Mouse (Mus musculus): Measurements from ENCODE around the gene Zbtb38. TPM values are rescaled to one million over a fixed set of nuclear protein-coding genes. Genes with fewer than 3 reads are reported as not detected.
A peak's percentile ranks its signal among the peaks of the same experiment; 100 is the strongest.

Zbtb38 gene
- polyA plus RNA-seq, 1 experiment from 2014 or later, result 34.2 TPM

GRCm38 (mm10) chr9:96699276-96700035 is 53.2 kb downstream of the Zbtb38 start:
- H3K9me3 ChIP-seq (ENCODE audit: control insufficient read depth, low read length), result peaks cover 9% of the 10 kb centered on the region
- H3K27me3 ChIP-seq (ENCODE audit: control insufficient read depth, insufficient read depth, low read length), result no peaks in the 10 kb centered on the region
- H3K27ac ChIP-seq (replicated peaks in 1 of 2; ENCODE audit: control insufficient read depth in 1 of 2, insufficient read depth in 1 of 2, low read depth in 2 of 2, low read length in 2 of 2), result no peak overlapping the region
- H3K4me2 ChIP-seq (ENCODE audit: low read length), result no peak overlapping the region
- peaks cover 24 to 34% of the 10 kb centered on the region in 2 experiments for H3K4me1 ChIP-seq (ENCODE audit: control insufficient read depth in 2 of 2, insufficient read depth in 2 of 2, low read length in 2 of 2)
- no peak overlapping the region for H3K4me3 ChIP-seq (ENCODE audit: control insufficient read depth in 1 of 2, insufficient read depth in 1 of 2, low read depth in 1 of 2, low read length in 2 of 2)
- ATAC-seq (ENCODE audit: insufficient number of reproducible peaks, insufficient read depth, low FRiP score, low read depth), result no peak
- peaks cover 44% of the 10 kb centered on the region for H3K36me3 ChIP-seq (ENCODE audit: control insufficient read depth, insufficient read depth, low read length)
- H3K9ac ChIP-seq (ENCODE audit: low read length), result no peak overlapping the region
- WGBS, result 94% methylated on average over 6 of the region's 6 CpGs

DNA sequence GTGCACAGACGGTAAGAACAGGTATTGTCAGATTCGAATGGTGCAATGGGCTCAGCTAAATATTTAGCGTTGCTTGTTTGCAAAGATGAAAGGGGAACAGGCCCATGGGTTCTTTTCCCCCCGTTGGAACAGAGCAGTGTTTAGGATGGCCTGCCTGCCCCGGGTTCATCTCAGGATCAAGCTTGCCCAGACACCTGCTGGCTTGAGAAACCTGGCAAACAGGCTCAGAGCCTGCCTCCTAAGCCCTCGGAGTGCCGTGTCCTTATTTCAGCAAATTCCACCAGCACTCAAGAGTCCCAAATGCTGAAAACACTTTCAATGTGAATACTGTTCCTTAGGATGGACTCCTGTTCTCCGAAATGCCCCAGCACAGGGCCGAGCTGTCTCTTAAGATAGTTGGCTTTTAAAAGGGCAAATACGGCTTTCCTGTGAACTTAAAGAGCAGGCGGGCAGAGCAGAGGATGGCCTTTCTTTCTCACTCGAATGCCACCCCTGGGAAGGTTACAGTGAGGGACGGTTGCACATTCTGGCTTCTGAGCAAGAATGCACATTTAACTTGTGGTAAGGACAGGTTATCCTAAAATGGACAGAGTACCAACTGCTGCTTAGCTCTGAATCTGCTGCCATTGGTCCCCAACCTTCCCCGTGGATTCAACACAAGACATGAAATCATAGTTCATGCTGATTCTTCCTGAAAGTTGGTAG is 55.7 kb downstream of the Zbtb38 start:
- Histone ChIP-seq H3K9me3 (ENCODE audit: control insufficient read depth, low read length) (peaks cover 9% of the 10 kb centered on the region), H3K4me2 (ENCODE audit: low read length) (no peak overlapping the region), H3K36me3 (ENCODE audit: control insufficient read depth, insufficient read depth, low read length) (peaks cover 41% of the 10 kb centered on the region), H3K9ac (ENCODE audit: low read length) (peak overlapping the region; percentile 68), H3K4me1 (ENCODE audit: control insufficient read depth in 2 of 2, insufficient read depth in 2 of 2, low read length in 2 of 2) (peaks cover 24 to 35% of the 10 kb centered on the region in 2 experiments), H3K27me3 (ENCODE audit: control insufficient read depth, insufficient read depth, low read length) (no peaks in the 10 kb centered on the region), H3K27ac (replicated peaks in 1 of 2; ENCODE audit: control insufficient read depth in 1 of 2, insufficient read depth in 1 of 2, low read depth in 2 of 2, low read length in 2 of 2) (peak overlapping the region; percentile 88 to 91), H3K4me3 (ENCODE audit: control insufficient read depth in 1 of 2, insufficient read depth in 1 of 2, low read depth in 1 of 2, low read length in 2 of 2) (no peak overlapping the region)
- WGBS, result 79% methylated on average over 14 of the region's 14 CpGs
- ATAC-seq (ENCODE audit: insufficient number of reproducible peaks, insufficient read depth, low FRiP score, low read depth), result no peak

DNA sequence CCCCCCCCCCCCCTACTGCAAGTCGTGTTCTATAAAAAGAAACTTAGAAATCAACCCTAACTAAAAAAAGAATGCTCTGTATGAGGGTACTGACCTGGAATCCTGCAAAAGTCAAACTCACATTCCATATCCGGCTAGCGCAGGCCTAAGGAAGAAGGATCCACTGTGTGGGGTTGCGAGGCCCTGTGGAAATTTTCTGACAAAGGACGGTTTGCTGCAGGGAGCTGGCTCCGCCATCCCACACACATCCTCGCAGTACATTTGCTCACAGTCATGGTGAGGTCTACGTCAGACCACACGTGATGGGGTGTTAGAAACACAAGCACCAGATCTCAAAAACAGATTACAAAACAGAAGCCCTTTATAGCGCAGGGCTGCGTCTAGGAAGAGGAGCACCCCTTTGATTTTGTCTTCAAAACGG is 56.5 kb downstream of the Zbtb38 start:
- peak overlapping the region; percentile 68 for H3K9ac ChIP-seq (ENCODE audit: low read length)
- ATAC-seq (ENCODE audit: insufficient number of reproducible peaks, insufficient read depth, low FRiP score, low read depth), result peak; percentile 71

GRCm38 (mm10) chr9:96690461-96690863 is 62.2 kb downstream of the Zbtb38 start:
- 69% methylated on average over 4 of the region's 4 CpGs for WGBS
- Histone ChIP-seq H3K36me3 (ENCODE audit: control insufficient read depth, insufficient read depth, low read length) (peaks cover 43% of the 10 kb centered on the region), H3K4me3 (ENCODE audit: control insufficient read depth in 1 of 2, insufficient read depth in 1 of 2, low read depth in 1 of 2, low read length in 2 of 2) (no peak overlapping the region), H3K27ac (replicated peaks in 1 of 2; ENCODE audit: control insufficient read depth in 1 of 2, insufficient read depth in 1 of 2, low read depth in 2 of 2, low read length in 2 of 2) (no peak overlapping the region), H3K9me3 (ENCODE audit: control insufficient read depth, low read length) (no peaks in the 10 kb centered on the region), H3K27me3 (ENCODE audit: control insufficient read depth, insufficient read depth, low read length) (no peaks in the 10 kb centered on the region), H3K4me1 (ENCODE audit: control insufficient read depth in 2 of 2, insufficient read depth in 2 of 2, low read length in 2 of 2) (peaks cover 9 to 23% of the 10 kb centered on the region in 2 experiments; a peak in 3 of 4 replicates), H3K9ac (ENCODE audit: low read length) (no peak overlapping the region), H3K4me2 (ENCODE audit: low read length) (no peak overlapping the region)
- ATAC-seq (ENCODE audit: insufficient number of reproducible peaks, insufficient read depth, low FRiP score, low read depth), result no peak

More for the DNA sequence above, 56.5 kb downstream of the Zbtb38 start:
- Histone ChIP-seq H3K4me3 (ENCODE audit: control insufficient read depth in 1 of 2, insufficient read depth in 1 of 2, low read depth in 1 of 2, low read length in 2 of 2) (no peak overlapping the region), H3K4me2 (ENCODE audit: low read length) (peak overlapping the region; percentile 49), H3K27ac (replicated peaks in 1 of 2; ENCODE audit: control insufficient read depth in 1 of 2, insufficient read depth in 1 of 2, low read depth in 2 of 2, low read length in 2 of 2) (peak overlapping the region; percentile 88 to 91), H3K9me3 (ENCODE audit: control insufficient read depth, low read length) (peaks cover 9% of the 10 kb centered on the region), H3K27me3 (ENCODE audit: control insufficient read depth, insufficient read depth, low read length) (no peaks in the 10 kb centered on the region), H3K4me1 (ENCODE audit: control insufficient read depth in 2 of 2, insufficient read depth in 2 of 2, low read length in 2 of 2) (peaks cover 24 to 35% of the 10 kb centered on the region in 2 experiments), H3K36me3 (ENCODE audit: control insufficient read depth, insufficient read depth, low read length) (peaks cover 33% of the 10 kb centered on the region)
- 37% methylated on average over 12 of the region's 12 CpGs for WGBS

- H3K9me3 ChIP-seq (ENCODE audit: control insufficient read depth, low read length), result no peaks in the 10 kb centered on the region
- peaks cover 2 to 19% of the 10 kb centered on the region in 2 experiments; a peak in 3 of 4 replicates for H3K4me1 ChIP-seq (ENCODE audit: control insufficient read depth in 2 of 2, insufficient read depth in 2 of 2, low read length in 2 of 2)
- H3K4me2 ChIP-seq (ENCODE audit: low read length), result no peak overlapping the region
- H3K27ac ChIP-seq (replicated peaks in 1 of 2; ENCODE audit: control insufficient read depth in 1 of 2, insufficient read depth in 1 of 2, low read depth in 2 of 2, low read length in 2 of 2), result no peak overlapping the region; a peak in 1 of 4 replicates
- no peak overlapping the region for H3K4me3 ChIP-seq (ENCODE audit: control insufficient read depth in 1 of 2, insufficient read depth in 1 of 2, low read depth in 1 of 2, low read length in 2 of 2)
- WGBS, result 68% methylated on average over 4 of the region's 4 CpGs
- peaks cover 55% of the 10 kb centered on the region for H3K36me3 ChIP-seq (ENCODE audit: control insufficient read depth, insufficient read depth, low read length)
- no peaks in the 10 kb centered on the region for H3K27me3 ChIP-seq (ENCODE audit: control insufficient read depth, insufficient read depth, low read length)
- no peak for ATAC-seq (ENCODE audit: insufficient number of reproducible peaks, insufficient read depth, low FRiP score, low read depth)
- no peak overlapping the region for H3K9ac ChIP-seq (ENCODE audit: low read length)
Observed at GRCm38 (mm10) chr9:96689076-96689475, 63.6 kb downstream of the Zbtb38 start.

DNA sequence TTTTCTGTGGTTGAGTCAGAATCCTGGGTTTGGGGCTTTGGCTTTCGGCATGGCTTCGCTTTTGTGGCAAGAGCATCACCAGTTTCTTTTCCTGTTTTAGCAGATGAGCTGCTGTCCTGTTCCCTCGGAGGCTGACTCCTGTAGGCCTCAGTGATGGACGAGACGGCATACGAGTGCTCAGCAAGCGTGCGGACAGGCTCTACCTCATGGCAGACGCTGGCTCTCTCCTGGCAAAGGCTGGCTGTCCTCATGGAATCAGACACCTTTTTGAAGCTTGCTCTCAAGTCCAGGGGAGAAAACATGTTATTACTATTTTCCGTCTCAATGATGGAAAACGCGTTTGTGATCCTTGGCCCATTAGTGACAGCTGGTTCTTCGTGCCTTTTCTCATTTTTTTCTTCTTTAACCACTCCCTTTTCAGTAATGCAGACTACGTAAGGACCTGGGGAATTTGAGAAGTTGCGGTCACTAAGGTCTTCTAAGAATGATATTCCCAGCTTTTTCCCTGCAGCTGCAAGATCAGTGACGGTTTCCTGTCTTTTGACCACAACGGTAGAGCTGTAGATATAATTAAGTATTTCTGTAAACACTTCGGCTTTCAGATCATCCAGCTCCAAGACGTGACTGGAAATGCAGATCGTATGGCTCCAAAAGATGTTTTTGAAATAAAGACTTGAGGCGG is 64.3 kb downstream of the Zbtb38 start:
- Histone ChIP-seq H3K4me1 (ENCODE audit: control insufficient read depth in 2 of 2, insufficient read depth in 2 of 2, low read length in 2 of 2) (peaks cover 2 to 22% of the 10 kb centered on the region in 2 experiments; a peak in 3 of 4 replicates), H3K4me2 (ENCODE audit: low read length) (no peak overlapping the region), H3K27me3 (ENCODE audit: control insufficient read depth, insufficient read depth, low read length) (no peaks in the 10 kb centered on the region), H3K9ac (ENCODE audit: low read length) (no peak overlapping the region), H3K4me3 (ENCODE audit: control insufficient read depth in 1 of 2, insufficient read depth in 1 of 2, low read depth in 1 of 2, low read length in 2 of 2) (no peak overlapping the region), H3K27ac (replicated peaks in 1 of 2; ENCODE audit: control insufficient read depth in 1 of 2, insufficient read depth in 1 of 2, low read depth in 2 of 2, low read length in 2 of 2) (no peak overlapping the region), H3K9me3 (ENCODE audit: control insufficient read depth, low read length) (no peaks in the 10 kb centered on the region), H3K36me3 (ENCODE audit: control insufficient read depth, insufficient read depth, low read length) (peaks cover 63% of the 10 kb centered on the region)
- ATAC-seq (ENCODE audit: insufficient number of reproducible peaks, insufficient read depth, low FRiP score, low read depth), result no peak
- 87% methylated on average over 21 of the region's 21 CpGs for WGBS

GRCm38 (mm10) chr9:96687591-96688186 is 64.9 kb downstream of the Zbtb38 start:
- Histone ChIP-seq H3K9me3 (ENCODE audit: control insufficient read depth, low read length) (no peaks in the 10 kb centered on the region), H3K27ac (replicated peaks in 1 of 2; ENCODE audit: control insufficient read depth in 1 of 2, insufficient read depth in 1 of 2, low read depth in 2 of 2, low read length in 2 of 2) (no peak overlapping the region), H3K4me2 (ENCODE audit: low read length) (no peak overlapping the region), H3K36me3 (ENCODE audit: control insufficient read depth, insufficient read depth, low read length) (peaks cover 59% of the 10 kb centered on the region), H3K4me3 (ENCODE audit: control insufficient read depth in 1 of 2, insufficient read depth in 1 of 2, low read depth in 1 of 2, low read length in 2 of 2) (no peak overlapping the region), H3K4me1 (ENCODE audit: control insufficient read depth in 2 of 2, insufficient read depth in 2 of 2, low read length in 2 of 2) (peaks cover 2 to 22% of the 10 kb centered on the region in 2 experiments; a peak in 3 of 4 replicates), H3K27me3 (ENCODE audit: control insufficient read depth, insufficient read depth, low read length) (no peaks in the 10 kb centered on the region), H3K9ac (ENCODE audit: low read length) (no peak overlapping the region)
- 92% methylated on average over 20 of the region's 20 CpGs for WGBS
- ATAC-seq (ENCODE audit: insufficient number of reproducible peaks, insufficient read depth, low FRiP score, low read depth), result no peak
